Mouse (Mus musculus) spleen, postnatal 10 days (tissue): Measurements from ENCODE around the gene Ticam1.
A peak's percentile ranks its signal among the peaks of the same experiment; 100 is the strongest.
"Not testable (repeated sequence)": the region's sequence is repeated elsewhere in the genome, so short reads cannot be mapped to it uniquely, and the experiment has no call there.

Experiments
- DNase-seq, 2 experiments: peaks; one replicate each; pipeline ENCODE4 v3.0.0; 2021 to 2022; ENCODE audit warnings: low spot score in 2 of 2

Gene Ticam1

GRCm38 (mm10) chr17:56264020-56264419 is 12.6 kb downstream of the Ticam1 start:
- peak; percentile 64 to 86 for DNase-seq

- DNase-seq = no peak
Measured at GRCm38 (mm10) chr17:56262645-56263094, 13.9 kb downstream of the Ticam1 start.

- DNase-seq = no peak
Measured at GRCm38 (mm10) chr17:56261166-56261565, 15.4 kb downstream of the Ticam1 start.

- no peak for DNase-seq
Measured at GRCm38 (mm10) chr17:56259301-56260037, 17.1 kb downstream of the Ticam1 start.

- DNase-seq = not testable (repeated sequence)
Measured at GRCm38 (mm10) chr17:56258812-56259211, 17.8 kb downstream of the Ticam1 start.

GRCm38 (mm10) chr17:56258269-56258668 is 18.3 kb downstream of the Ticam1 start:
- not testable (repeated sequence) for DNase-seq

GRCm38 (mm10) chr17:56257181-56257894 is 19.2 kb downstream of the Ticam1 start:
- no peak for DNase-seq

GRCm38 (mm10) chr17:56256239-56256881 is 20.2 kb downstream of the Ticam1 start, which contains the start of gene Fem1a:
Fem1a (plus strand) TSS chr17:56256810.
- DNase-seq = peak; percentile 83 to 91

GRCm38 (mm10) chr17:56255863-56256238 is 20.7 kb downstream of the Ticam1 start:
- DNase-seq = peak; percentile 98 to 100

GRCm38 (mm10) chr17:56255429-56255828 is 21.2 kb downstream of the Ticam1 start:
- peak in 1 of 2 experiments; percentile 52 for DNase-seq

GRCm38 (mm10) chr17:56254695-56255094 is 21.9 kb downstream of the Ticam1 start:
- no peak for DNase-seq

- peak; percentile 59 to 84 for DNase-seq
Measured at GRCm38 (mm10) chr17:56251136-56251829, 25.3 kb downstream of the Ticam1 start.

- no peak for DNase-seq
Measured at GRCm38 (mm10) chr17:56245608-56246007, 31.0 kb downstream of the Ticam1 start.

GRCm38 (mm10) chr17:56241541-56242401 is 34.8 kb downstream of the Ticam1 start:
- DNase-seq = peak; percentile 76 to 94

- DNase-seq = no peak
Measured at GRCm38 (mm10) chr17:56233818-56234469, 42.6 kb downstream of the Ticam1 start.

- no peak for DNase-seq
Measured at GRCm38 (mm10) chr17:56233389-56233788, 43.2 kb downstream of the Ticam1 start.

GRCm38 (mm10) chr17:56229943-56230342 is 46.6 kb downstream of the Ticam1 start:
- DNase-seq = no peak

GRCm38 (mm10) chr17:56226566-56226965 is 50.0 kb downstream of the Ticam1 start:
- no peak for DNase-seq

GRCm38 (mm10) chr17:56224916-56225315 is 51.7 kb downstream of the Ticam1 start:
- no peak for DNase-seq

GRCm38 (mm10) chr17:56219805-56220204 is 56.8 kb downstream of the Ticam1 start:
- no peak for DNase-seq
